Mouse (Mus musculus) testis, adult 2 months (tissue): ENCODE measurements at regions not wholly inside any gene's neighbourhood (a gene's known extent, or its start where the extent isn't known, plus 50 kb on each side); places are given as distances from the start of the nearest gene placed in this dataset.

ENCODE experiments used
- CTCF ChIP-seq: fragments of 200-500 bp; IDR thresholded peaks from 2 replicates; pipeline ENCODE4 v1.5.1; 2012; ENCODE audit warnings: low read depth, mild to moderate bottlenecking, inconsistent platforms, low read length, moderate library complexity; ENCODE audit not compliant: control insufficient read depth, insufficient read depth, insufficient replicate concordance
- POLR2A ChIP-seq: fragments of 200-500 bp; IDR thresholded peaks from 2 replicates; pipeline ENCODE4 v1.6.1; 2012; ENCODE audit warnings: low read depth, mild to moderate bottlenecking, inconsistent platforms, low read length, moderate library complexity; ENCODE audit not compliant: control insufficient read depth

- TF ChIP-seq POLR2A (no peak), CTCF (no peak)
These were observed 283.5 kb downstream of the Basp1 start for GRCm38 (mm10) chr15:25130096-25130495.
